Mouse (Mus musculus): Measurements from ENCODE around the gene Sec31a.

DNA sequence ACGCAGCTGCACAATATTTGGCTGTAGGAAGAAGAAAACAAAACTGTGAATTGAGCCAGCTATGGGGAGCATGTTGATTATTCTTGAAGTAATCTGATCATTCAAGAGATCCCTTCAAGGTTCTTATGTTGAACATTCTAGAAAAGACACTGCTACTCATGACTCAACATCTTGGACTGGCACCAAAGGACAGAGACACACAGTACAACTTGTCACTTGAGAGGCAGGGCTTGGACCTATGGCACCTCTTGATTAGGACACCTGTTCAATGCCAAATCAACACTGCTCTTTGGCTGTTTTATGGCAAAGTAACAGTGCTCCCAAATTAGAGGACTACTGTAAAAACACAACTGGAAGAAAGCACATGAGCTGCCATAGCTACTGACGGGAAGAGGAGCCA, 37.1 kb downstream of the Sec31a start:
- no peak for TF ChIP-seq CTCF (conservative IDR thresholded peaks at IDR 0.05; ENCODE audit: insufficient read depth, insufficient read length, low read depth, low read length)
- no peak for TF ChIP-seq POLR2A (IDR thresholded peaks at IDR 0.05; ENCODE audit: low read depth, low read length)

Measured in kidney, adult 2 months (tissue).